Comparison of ENCODE assay signal across 8 mouse cellular contexts in the genomic region with DNA sequence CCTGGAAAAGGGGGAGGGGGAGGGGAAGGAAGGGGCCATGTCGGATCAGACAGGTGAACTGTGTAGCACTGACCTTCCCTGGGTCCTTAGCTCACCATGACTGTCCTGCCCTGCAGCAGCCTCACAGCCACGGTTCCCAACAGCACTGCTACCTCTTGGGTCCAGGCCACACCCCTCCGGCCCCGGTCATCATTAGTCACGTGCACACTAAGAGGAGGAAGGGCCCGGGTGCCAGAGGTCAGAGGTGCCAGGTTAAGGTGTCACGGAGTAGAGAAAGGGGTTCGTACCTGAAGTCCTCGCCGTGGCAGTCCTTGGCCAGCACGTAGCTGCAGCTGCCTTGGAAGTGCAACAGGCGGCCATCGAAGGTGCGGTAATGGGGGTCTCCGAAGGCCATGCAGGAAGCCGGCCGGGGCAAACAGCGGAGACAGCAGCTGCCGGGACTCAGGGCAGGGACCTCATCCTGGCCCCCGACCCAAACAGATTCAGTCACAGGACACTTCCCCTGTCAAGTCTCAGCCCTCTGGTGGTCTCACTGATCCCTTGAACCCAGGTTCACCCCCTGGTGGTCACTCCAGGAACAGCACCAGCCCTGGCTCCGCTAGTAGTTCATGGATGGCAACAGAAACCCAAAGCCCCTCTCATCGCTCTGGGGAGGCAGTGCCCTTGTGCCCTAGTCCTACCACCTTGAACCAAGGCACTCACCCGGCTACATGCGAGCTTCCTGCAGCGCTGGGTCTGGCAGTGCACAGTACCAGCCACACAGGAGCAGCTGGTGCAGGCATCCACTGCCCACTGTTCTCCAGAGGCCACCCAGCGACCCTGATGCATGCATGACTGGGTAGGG. TPM values are rescaled to one million over a fixed set of nuclear protein-coding genes. Genes with fewer than 3 reads are reported as not detected.
DNase-seq lines count a peak whose midpoint lies in the region; ATAC-seq and TF ChIP-seq lines count a peak whose summit lies in the region.

No protein-coding gene starts in this region.

- H3K27ac ChIP-seq in forebrain, embryonic 16.5 days (ENCODE audit: low read length), result no peak overlapping the region
- no peak overlapping the region for H3K27ac ChIP-seq in limb, embryonic 14.5 days (replicated peaks; ENCODE audit: low read depth, low read length)
- H3K27ac ChIP-seq in midbrain, embryonic 14.5 days (replicated peaks; ENCODE audit: low read depth, low read length), result no peak overlapping the region

- H3K36me3 ChIP-seq in forebrain, embryonic 16.5 days (ENCODE audit: control insufficient read depth, insufficient read depth), result no peaks in the 10 kb centered on the region
- H3K36me3 ChIP-seq in limb, embryonic 14.5 days (ENCODE audit: control insufficient read depth, insufficient read depth, low read length), result 0 out of 2 replicates have a peak, but pooled peaks cover 23% of the 10 kb centered on the region
- H3K36me3 ChIP-seq in midbrain, embryonic 14.5 days (ENCODE audit: control insufficient read depth, insufficient read depth, low read length), result no peaks in the 10 kb centered on the region

- 5% methylated on average over 26 of the region's 26 CpGs for WGBS in forebrain, embryonic 16.5 days
- WGBS in limb, embryonic 14.5 days, result 16% methylated on average over 26 of the region's 26 CpGs
- 6% methylated on average over 26 of the region's 26 CpGs for WGBS in midbrain, embryonic 14.5 days

- peak overlapping the region; percentile 26 for H3K4me3 ChIP-seq in forebrain, embryonic 16.5 days (replicated peaks; ENCODE audit: low read length)
- peak overlapping the region; percentile 28 for H3K4me3 ChIP-seq in limb, embryonic 14.5 days (replicated peaks; ENCODE audit: low read length)
- H3K4me3 ChIP-seq in midbrain, embryonic 14.5 days (replicated peaks; ENCODE audit: low read depth, low read length), result peak overlapping the region; percentile 20

- H3K9me3 ChIP-seq in forebrain, embryonic 16.5 days (ENCODE audit: control insufficient read depth, low read length), result no peaks in the 10 kb centered on the region
- H3K9me3 ChIP-seq in limb, embryonic 14.5 days (ENCODE audit: control insufficient read depth, low read length), result no peaks in the 10 kb centered on the region
- H3K9me3 ChIP-seq in midbrain, embryonic 14.5 days (ENCODE audit: control insufficient read depth, low read length), result no peaks in the 10 kb centered on the region

- H3K9ac ChIP-seq in forebrain, embryonic 16.5 days (replicated peaks; ENCODE audit: low read depth, low read length), result peak overlapping the region; percentile 37; the same call in 1 of the 2 replicates
- H3K9ac ChIP-seq in limb, embryonic 14.5 days (ENCODE audit: low read depth, low read length, severe bottlenecking), result peak overlapping the region; percentile 31; the same call in 1 of the 2 replicates
- H3K9ac ChIP-seq in midbrain, embryonic 14.5 days (replicated peaks; ENCODE audit: low read length), result 0 out of 2 replicates have a peak overlapping the region, but pooled peaks have one; percentile 9

- H3K27me3 ChIP-seq in forebrain, embryonic 16.5 days (replicated peaks; ENCODE audit: control insufficient read depth, insufficient read depth, low read length), result no peaks in the 10 kb centered on the region
- H3K27me3 ChIP-seq in limb, embryonic 14.5 days (ENCODE audit: control insufficient read depth, insufficient read depth, low read length), result no peaks in the 10 kb centered on the region
- H3K27me3 ChIP-seq in midbrain, embryonic 14.5 days (ENCODE audit: control insufficient read depth, insufficient read depth, low read length), result peaks cover 7% of the 10 kb centered on the region; the same call in 1 of the 2 replicates

- peak overlapping the region; percentile 57 for H3K4me2 ChIP-seq in forebrain, embryonic 16.5 days (ENCODE audit: low read length)
- H3K4me2 ChIP-seq in limb, embryonic 14.5 days (replicated peaks; ENCODE audit: low read depth, low read length, severe bottlenecking), result peak overlapping the region; percentile 52
- peak overlapping the region; percentile 52 for H3K4me2 ChIP-seq in midbrain, embryonic 14.5 days (ENCODE audit: low read length)

- TF ChIP-seq POLR2A in limb, embryonic 14.5 days (IDR thresholded peaks at IDR 0.05; ENCODE audit: borderline replicate concordance, extremely low read depth, insufficient read depth, insufficient read length), result 0 out of 2 replicates have a peak, but pooled peaks have one; percentile 13

- ATAC-seq in forebrain, embryonic 16.5 days, result peak; percentile 66
- peak; percentile 65 for ATAC-seq in limb, embryonic 14.5 days (ENCODE audit: low FRiP score, low read depth)
- ATAC-seq in midbrain, embryonic 14.5 days (ENCODE audit: low FRiP score, low TSS enrichment), result peak; percentile 38; the same call in 1 of the 2 replicates

- peaks cover 4% of the 10 kb centered on the region; the same call in 1 of the 2 replicates for H3K4me1 ChIP-seq in forebrain, embryonic 16.5 days (replicated peaks; ENCODE audit: control insufficient read depth, insufficient read depth, low read length)
- peaks cover 4% of the 10 kb centered on the region; the same call in 1 of the 2 replicates for H3K4me1 ChIP-seq in limb, embryonic 14.5 days (ENCODE audit: control insufficient read depth, insufficient read depth, low read length)
- H3K4me1 ChIP-seq in midbrain, embryonic 14.5 days (ENCODE audit: control insufficient read depth, insufficient read depth, low read length), result peaks cover 4% of the 10 kb centered on the region; the same call in 1 of the 2 replicates

- DNase-seq in gastrocnemius, adult 18-20 months (ENCODE audit: low spot score), result peak; percentile 67
- DNase-seq in gastrocnemius, postnatal 25 days, result no peak
- peak; percentile 51 to 61 for DNase-seq in cerebellum, adult 18-20 months
- peak; percentile 57 for DNase-seq in hindlimb bud, embryonic 11.5 days (ENCODE audit: extremely low spot score, low read depth, low spot score)
- peak; percentile 76 for DNase-seq in limb, embryonic 14.5 days (ENCODE audit: low spot score)
- peak; percentile 86 for DNase-seq in midbrain, embryonic 14.5 days
- DNase-seq in spleen, postnatal 4 days (ENCODE audit: low spot score in 2 of 2), result peak; percentile 66 to 88

RNA-seq across cellular contexts. Expression of a gene that starts 13.7 kb away (rescaled TPM):
- under 1 TPM in 1 of 2 experiments, not detected in 1; 0.37 TPM for total RNA-seq in gastrocnemius, adult 18-20 months (2021)
- not detected for total RNA-seq in gastrocnemius, postnatal 25 days (2021)
- not detected in 2 replicates for polyA plus RNA-seq in forebrain, embryonic 16.5 days (2015; fragmentation: Nextera tagmentation; extraction: Ambion mirVana)
- 0.12 TPM in 1 of 2 replicates, not detected in the other for polyA plus RNA-seq in limb, embryonic 14.5 days (2012; rRNA removed)
- 0.35 TPM in 1 of 2 replicates, not detected in the other for polyA plus RNA-seq in limb, embryonic 14.5 days (2014; fragmentation: Nextera tagmentation; extraction: Ambion mirVana)
- polyA plus RNA-seq in midbrain, embryonic 14.5 days (2014; fragmentation: Nextera tagmentation; extraction: Ambion mirVana), result 0.84 TPM in 1 of 2 replicates, not detected in the other

RNA-seq across cellular contexts. Expression of a gene that starts 17.4 kb away (rescaled TPM):
- 100 to 1,000 TPM; 118 to 125 TPM for total RNA-seq in gastrocnemius, adult 18-20 months (2021)
- total RNA-seq in gastrocnemius, postnatal 25 days (2021), result 100 to 1,000 TPM in 1 of 2 experiments, 10 to 100 TPM in 1; 90.2 to 102 TPM
- polyA plus RNA-seq in forebrain, embryonic 16.5 days (2015; fragmentation: Nextera tagmentation; extraction: Ambion mirVana), result 295 and 324 TPM in 2 replicates
- polyA plus RNA-seq in limb, embryonic 14.5 days (2012; rRNA removed), result 195 and 204 TPM in 2 replicates
- 226 and 239 TPM in 2 replicates for polyA plus RNA-seq in limb, embryonic 14.5 days (2014; fragmentation: Nextera tagmentation; extraction: Ambion mirVana)
- 318 and 408 TPM in 2 replicates for polyA plus RNA-seq in midbrain, embryonic 14.5 days (2014; fragmentation: Nextera tagmentation; extraction: Ambion mirVana)

RNA-seq across cellular contexts. Expression of a gene that starts 22.8 kb away (rescaled TPM):
- 1 to 10 TPM; 3.9 to 6.4 TPM for total RNA-seq in gastrocnemius, adult 18-20 months (2021)
- total RNA-seq in gastrocnemius, postnatal 25 days (2021), result 1 to 10 TPM; 5.1 to 5.7 TPM
- 15.4 and 17.1 TPM in 2 replicates for polyA plus RNA-seq in forebrain, embryonic 16.5 days (2015; fragmentation: Nextera tagmentation; extraction: Ambion mirVana)
- polyA plus RNA-seq in limb, embryonic 14.5 days (2012; rRNA removed), result 92.4 and 136 TPM in 2 replicates
- polyA plus RNA-seq in limb, embryonic 14.5 days (2014; fragmentation: Nextera tagmentation; extraction: Ambion mirVana), result 27.1 and 36.0 TPM in 2 replicates
- polyA plus RNA-seq in midbrain, embryonic 14.5 days (2014; fragmentation: Nextera tagmentation; extraction: Ambion mirVana), result 11.6 and 12.1 TPM in 2 replicates

RNA-seq across cellular contexts. Expression of a gene that starts 41.5 kb away (rescaled TPM):
- 1 to 10 TPM; 2.9 to 3.9 TPM for total RNA-seq in gastrocnemius, adult 18-20 months (2021)
- 1 to 10 TPM; 1.4 to 8.5 TPM for total RNA-seq in gastrocnemius, postnatal 25 days (2021)
- polyA plus RNA-seq in forebrain, embryonic 16.5 days (2015; fragmentation: Nextera tagmentation; extraction: Ambion mirVana), result 1.5 and 2.2 TPM in 2 replicates
- polyA plus RNA-seq in limb, embryonic 14.5 days (2012; rRNA removed), result 4.8 and 5.0 TPM in 2 replicates
- 3.2 and 4.4 TPM in 2 replicates for polyA plus RNA-seq in limb, embryonic 14.5 days (2014; fragmentation: Nextera tagmentation; extraction: Ambion mirVana)
- 1.1 and 1.9 TPM in 2 replicates for polyA plus RNA-seq in midbrain, embryonic 14.5 days (2014; fragmentation: Nextera tagmentation; extraction: Ambion mirVana)

RNA-seq across cellular contexts. Expression of a gene that starts 51.9 kb away (rescaled TPM):
- 100 to 1,000 TPM; 349 to 691 TPM for total RNA-seq in gastrocnemius, adult 18-20 months (2021)
- 100 to 1,000 TPM; 420 to 954 TPM for total RNA-seq in gastrocnemius, postnatal 25 days (2021)
- 2.0 and 2.7 TPM in 2 replicates for polyA plus RNA-seq in forebrain, embryonic 16.5 days (2015; fragmentation: Nextera tagmentation; extraction: Ambion mirVana)
- 38.1 and 43.9 TPM in 2 replicates for polyA plus RNA-seq in limb, embryonic 14.5 days (2012; rRNA removed)
- 25.1 and 27.0 TPM in 2 replicates for polyA plus RNA-seq in limb, embryonic 14.5 days (2014; fragmentation: Nextera tagmentation; extraction: Ambion mirVana)
- 1.6 and 4.0 TPM in 2 replicates for polyA plus RNA-seq in midbrain, embryonic 14.5 days (2014; fragmentation: Nextera tagmentation; extraction: Ambion mirVana)
